Mouse (Mus musculus) embryonic fibroblast, embryonic 13.5 days (primary cell): ENCODE results near the gene Pgf.

Experiments
- CTCF ChIP-seq: IDR thresholded peaks from 2 replicates; pipeline ENCODE4 v1.5.1; 2011; ENCODE audit warnings: mild to moderate bottlenecking, control low read depth, low read length, moderate library complexity, borderline replicate concordance; ENCODE audit not compliant: insufficient read depth
- POLR2A ChIP-seq: IDR thresholded peaks from 2 replicates; pipeline ENCODE4 v1.6.1; 2011; ENCODE audit warnings: low read depth, mild to moderate bottlenecking, control low read depth, low read length, moderate library complexity

DNA sequence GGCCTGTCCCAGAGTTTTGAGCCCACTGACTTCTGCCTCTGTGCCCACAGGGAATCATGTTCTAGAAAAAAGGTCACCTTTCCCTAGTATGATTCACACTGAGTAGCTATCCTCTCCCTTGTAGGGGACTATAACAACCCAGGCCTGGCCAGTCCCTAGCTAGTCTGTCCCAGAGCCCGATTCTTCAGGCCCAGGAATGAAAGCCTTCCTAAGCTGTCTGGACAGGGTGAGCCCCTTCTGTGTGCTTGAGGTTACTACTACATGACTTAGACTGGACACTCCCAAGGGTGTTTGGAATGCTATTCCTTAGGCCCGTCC is 24.2 kb upstream of the Pgf start:
- no peak for TF ChIP-seq POLR2A
- no peak for TF ChIP-seq CTCF
